Mouse (Mus musculus) embryonic facial prominence, embryonic 11.5 days (tissue): ENCODE results near the gene Lsp1. TPM values are rescaled to one million over a fixed set of nuclear protein-coding genes. Genes with fewer than 3 reads are reported as not detected.

Experiments
- ATAC-seq: fragments of 200-750 bp; cut with Nextera tagmentation; replicated peaks from 2 replicates; pipeline ENCODE4 v1.8.0; 2017; ENCODE audit warnings: low read depth; ENCODE audit not compliant: insufficient number of reproducible peaks, low FRiP score, low TSS enrichment
- DNase-seq: peaks from one replicate; pipeline ENCODE4 v3.0.0-alpha.2; 2015; ENCODE audit warnings: low spot score
- H3K27ac ChIP-seq: fragments of 300-500 bp; sonication (generic); replicated peaks from 2 replicates; pipeline ENCODE4 v1.5.1; 2014; ENCODE audit warnings: mild to moderate bottlenecking, low read depth, low read length, control low read depth
- H3K27me3 ChIP-seq: fragments of 300-500 bp; sonication (generic); 2 replicates; pipeline ENCODE4 v1.6.1; 2014; ENCODE audit warnings: mild to moderate bottlenecking, low read length, moderate library complexity, mixed read lengths; ENCODE audit not compliant: control insufficient read depth, insufficient read depth
- H3K36me3 ChIP-seq: fragments of 300-500 bp; sonication (generic); replicated peaks from 2 replicates; pipeline ENCODE4 v1.6.1; 2014; ENCODE audit warnings: low read depth, mild to moderate bottlenecking, low read length, moderate library complexity, mixed read lengths; ENCODE audit not compliant: control insufficient read depth, insufficient read depth
- H3K4me1 ChIP-seq: fragments of 300-500 bp; sonication (generic); 2 replicates; pipeline ENCODE4 v1.6.1; 2014; ENCODE audit warnings: low read length, mixed read lengths; ENCODE audit not compliant: control insufficient read depth, insufficient read depth
- H3K4me2 ChIP-seq: fragments of 300-500 bp; sonication (generic); 2 replicates; pipeline ENCODE4 v1.6.1; 2014; ENCODE audit warnings: low read depth, mild to moderate bottlenecking, control low read depth, low read length, moderate library complexity
- H3K4me3 ChIP-seq: fragments of 300-500 bp; sonication (generic); 2 replicates; pipeline ENCODE4 v1.5.1; 2014; ENCODE audit warnings: low read depth, low read length, control low read depth
- H3K9ac ChIP-seq: fragments of 300-500 bp; sonication (generic); replicated peaks from 2 replicates; pipeline ENCODE4 v1.6.1; 2014; ENCODE audit warnings: mild to moderate bottlenecking, control low read depth, low read length
- H3K9me3 ChIP-seq: fragments of 300-500 bp; sonication (generic); replicated peaks from 2 replicates; pipeline ENCODE4 v1.6.1; 2016; ENCODE audit warnings: mild to moderate bottlenecking, low read length, inconsistent platforms, mixed read lengths; ENCODE audit not compliant: control insufficient read depth
- WGBS: fragments of 180-500 bp; shearing (Covaris S2); extraction: QIAGEN DNeasy Blood & Tissue Kit; methylation state at CpG from one replicate; pipeline ENCODE4 v1.1.7; 2014; 5-methylcytosine and 5-hydroxymethylcytosine counted together
- polyA plus RNA-seq: library from polyadenylated mRNA; unstranded; fragments of >200 nt; fragmentation: Nextera tagmentation; extraction: Ambion mirVana; gene quantifications from 2 replicates; pipeline ENCODE4 v1.2.1, GENCODE M21; 2014

Lsp1 gene
- 23.3 and 23.7 TPM in 2 replicates for polyA plus RNA-seq

GRCm38 (mm10) chr7:142460636-142461077 lies at the start of gene Lsp1:
Lsp1 (plus strand) TSS chr7:142460809.
- no peaks in the 10 kb centered on the region for H3K36me3 ChIP-seq
- ATAC-seq: no peak
- no peaks in the 10 kb centered on the region for H3K9me3 ChIP-seq
- H3K27me3 ChIP-seq: no peaks in the 10 kb centered on the region
- no peak for DNase-seq
- no peak within 1 kb of the TSS for H3K4me3 ChIP-seq
- WGBS: 92% methylated on average over 7 of the region's 7 CpGs
- no peak within 1 kb of the TSS for H3K27ac ChIP-seq
- no peak within 1 kb of the TSS for H3K9ac ChIP-seq
- no peak within 1 kb of the TSS for H3K4me2 ChIP-seq
- H3K4me1 ChIP-seq: peaks cover 9% of the 10 kb centered on the region; the same call in 1 of the 2 replicates

- no peaks in the 10 kb centered on the region for H3K36me3 ChIP-seq
- 94% methylated on average over 6 of the region's 6 CpGs for WGBS
- no peak for DNase-seq
- H3K4me2 ChIP-seq: no peak overlapping the region
- H3K4me1 ChIP-seq: no peaks in the 10 kb centered on the region
- no peaks in the 10 kb centered on the region for H3K27me3 ChIP-seq
- H3K9me3 ChIP-seq: no peaks in the 10 kb centered on the region
- ATAC-seq: no peak
- no peak overlapping the region for H3K27ac ChIP-seq
- no peak overlapping the region for H3K9ac ChIP-seq
- H3K4me3 ChIP-seq: no peak overlapping the region
These were observed 47.3 kb upstream of the Lsp1 start for GRCm38 (mm10) chr7:142413285-142413684.

GRCm38 (mm10) chr7:142415314-142415713 lies 45.3 kb upstream of the Lsp1 start:
- DNase-seq (no peak), ATAC-seq (no peak)
- H3K9ac ChIP-seq: no peak overlapping the region
- WGBS: 69% methylated on average over 4 of the region's 4 CpGs
- no peak overlapping the region for H3K4me2 ChIP-seq
- H3K27ac ChIP-seq: no peak overlapping the region
- H3K4me1 ChIP-seq: no peaks in the 10 kb centered on the region
- no peaks in the 10 kb centered on the region for H3K36me3 ChIP-seq
- no peak overlapping the region for H3K4me3 ChIP-seq
- no peaks in the 10 kb centered on the region for H3K9me3 ChIP-seq
- H3K27me3 ChIP-seq: no peaks in the 10 kb centered on the region

GRCm38 (mm10) chr7:142416225-142416624 lies 44.4 kb upstream of the Lsp1 start:
- no peaks in the 10 kb centered on the region for H3K9me3 ChIP-seq
- no peaks in the 10 kb centered on the region for H3K36me3 ChIP-seq
- ATAC-seq (no peak), DNase-seq (no peak)
- no peak overlapping the region for H3K4me2 ChIP-seq
- H3K4me1 ChIP-seq: no peaks in the 10 kb centered on the region
- no peak overlapping the region for H3K27ac ChIP-seq
- no peak overlapping the region for H3K4me3 ChIP-seq
- no peaks in the 10 kb centered on the region for H3K27me3 ChIP-seq
- H3K9ac ChIP-seq: no peak overlapping the region
- WGBS: 73% methylated on average over 3 of the region's 3 CpGs

GRCm38 (mm10) chr7:142418027-142418426 lies 42.6 kb upstream of the Lsp1 start:
- DNase-seq (no peak), ATAC-seq (no peak)
- Histone ChIP-seq H3K9me3 (no peaks in the 10 kb centered on the region), H3K36me3 (no peaks in the 10 kb centered on the region), H3K4me2 (no peak overlapping the region), H3K4me1 (no peaks in the 10 kb centered on the region), H3K27me3 (no peaks in the 10 kb centered on the region), H3K27ac (no peak overlapping the region), H3K4me3 (no peak overlapping the region), H3K9ac (no peak overlapping the region)
- 99% methylated on average over 2 of the region's 2 CpGs for WGBS

- DNase-seq (no peak), ATAC-seq (no peak)
- no peak overlapping the region for H3K27ac ChIP-seq
- H3K27me3 ChIP-seq: no peaks in the 10 kb centered on the region
- 91% methylated on average over 8 of the region's 8 CpGs for WGBS
- H3K9ac ChIP-seq: no peak overlapping the region
- H3K4me3 ChIP-seq: no peak overlapping the region
- no peak overlapping the region for H3K4me2 ChIP-seq
- H3K9me3 ChIP-seq: no peaks in the 10 kb centered on the region
- H3K4me1 ChIP-seq: no peaks in the 10 kb centered on the region
- H3K36me3 ChIP-seq: no peaks in the 10 kb centered on the region
These were observed 41.9 kb upstream of the Lsp1 start for GRCm38 (mm10) chr7:142418679-142419078.

GRCm38 (mm10) chr7:142419887-142420286 lies 40.7 kb upstream of the Lsp1 start:
- no peaks in the 10 kb centered on the region for H3K27me3 ChIP-seq
- no peak overlapping the region for H3K27ac ChIP-seq
- H3K36me3 ChIP-seq: no peaks in the 10 kb centered on the region
- WGBS: 82% methylated on average over 5 of the region's 5 CpGs
- no peaks in the 10 kb centered on the region for H3K4me1 ChIP-seq
- H3K9me3 ChIP-seq: no peaks in the 10 kb centered on the region
- H3K4me2 ChIP-seq: no peak overlapping the region
- DNase-seq (no peak), ATAC-seq (no peak)
- H3K4me3 ChIP-seq: no peak overlapping the region
- no peak overlapping the region for H3K9ac ChIP-seq

- H3K4me2 ChIP-seq: no peak overlapping the region
- H3K27ac ChIP-seq: no peak overlapping the region
- DNase-seq (no peak), ATAC-seq (no peak)
- no peaks in the 10 kb centered on the region for H3K36me3 ChIP-seq
- no peaks in the 10 kb centered on the region for H3K27me3 ChIP-seq
- WGBS: 70% methylated on average over 2 of the region's 2 CpGs
- H3K9me3 ChIP-seq: no peaks in the 10 kb centered on the region
- no peak overlapping the region for H3K4me3 ChIP-seq
- no peaks in the 10 kb centered on the region for H3K4me1 ChIP-seq
- no peak overlapping the region for H3K9ac ChIP-seq
These were observed 38.8 kb upstream of the Lsp1 start for GRCm38 (mm10) chr7:142421826-142422225.
